Mouse (Mus musculus) frontal cortex, adult (tissue): ENCODE measurements around the gene Sestd1.

Experiments used
- ATAC-seq: cut with Nextera tagmentation; 2 replicates; pipeline ENCODE4 v1.9.2; 2017; ENCODE audit warnings: mild to moderate bottlenecking, moderate library complexity, mixed read lengths; ENCODE audit not compliant: low TSS enrichment

Gene Sestd1

DNA sequence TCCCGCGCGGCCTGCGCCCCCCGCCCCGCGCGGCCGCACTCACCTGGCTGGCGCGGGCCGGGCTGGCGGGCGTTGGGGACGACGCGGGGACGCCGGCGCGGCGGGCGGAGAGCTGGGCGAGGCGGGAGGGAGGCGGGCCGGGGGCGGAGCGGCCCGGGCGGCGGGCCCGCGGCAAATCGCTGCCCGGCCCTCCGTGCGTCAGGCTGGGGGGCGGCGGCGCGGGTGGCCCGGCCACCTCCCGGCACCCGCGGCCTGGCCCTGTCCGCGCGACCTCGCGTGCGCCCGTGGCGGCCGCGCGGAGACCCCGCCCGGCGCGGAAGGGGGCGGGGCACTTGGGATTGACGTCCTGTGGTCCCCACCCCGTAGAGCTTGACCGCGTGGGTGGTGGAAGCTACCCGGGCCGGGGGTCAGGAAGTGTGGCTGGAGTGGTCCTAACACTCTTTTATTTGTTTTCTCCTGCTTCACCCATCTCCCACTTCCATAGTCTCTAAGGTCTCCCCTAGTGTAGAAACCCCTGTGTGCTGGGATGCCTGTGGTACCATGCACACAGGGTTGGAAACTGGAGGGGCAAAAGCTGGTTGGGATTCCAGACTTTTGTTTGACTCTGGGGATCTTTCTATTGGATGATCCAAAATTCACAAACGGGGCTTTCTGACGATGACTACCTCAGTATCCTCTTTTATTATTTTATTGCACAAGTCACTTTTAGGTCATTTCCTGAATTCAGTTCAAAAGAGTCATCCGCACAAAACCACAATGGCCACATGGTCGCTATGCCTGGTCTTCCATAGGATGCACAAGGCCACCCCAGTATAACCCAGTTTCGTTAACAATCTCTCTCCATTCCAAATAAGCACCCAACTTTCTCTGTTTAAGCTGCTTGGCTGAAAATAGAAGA, at the start of gene Sestd1:
Sestd1 (minus strand) TSS at position 81 of the 898 bp plus-strand sequence.
- peak; percentile 66 for ATAC-seq

DNA sequence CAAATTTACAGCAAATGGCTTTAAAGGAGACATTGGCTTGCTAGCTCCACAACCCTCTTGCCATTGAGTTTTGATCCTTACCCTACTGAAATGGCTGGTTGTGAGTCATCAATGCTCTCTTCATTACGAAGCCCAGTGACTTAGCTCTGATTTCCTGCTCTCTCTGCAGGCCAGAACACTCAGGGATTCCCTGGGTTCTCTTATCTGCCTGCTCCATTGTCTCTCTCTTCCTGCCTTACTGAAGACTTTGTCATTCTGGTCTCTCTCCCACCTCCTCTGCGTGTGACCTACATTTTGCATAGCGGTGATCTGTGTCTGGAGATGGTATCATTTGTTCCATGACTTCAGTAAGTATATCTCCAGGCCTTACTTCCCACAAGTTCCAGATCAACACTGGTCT, 46.9 kb upstream of the Sestd1 start:
- no peak for ATAC-seq

DNA sequence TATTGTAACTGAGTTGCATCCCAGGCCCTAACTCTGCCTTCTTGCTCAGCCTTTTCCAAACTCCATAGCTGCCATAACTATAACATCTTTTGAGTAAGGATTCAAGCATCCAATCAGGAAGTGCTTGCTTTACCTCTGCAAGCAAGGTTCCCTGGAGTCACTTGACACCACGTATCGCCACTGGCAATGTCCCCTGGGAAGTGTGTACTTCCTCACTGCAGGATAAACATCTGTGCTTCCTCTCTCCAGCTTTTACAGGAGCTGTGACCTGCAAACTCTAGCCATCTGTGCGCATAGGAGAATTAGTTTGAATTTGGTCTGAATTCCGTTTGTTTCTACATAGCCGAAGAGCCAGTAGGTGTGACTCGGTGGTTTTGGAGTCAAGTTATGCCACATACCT, 43.3 kb upstream of the Sestd1 start:
- ATAC-seq: peak; percentile 19; the same call in 1 of the 2 replicates

DNA sequence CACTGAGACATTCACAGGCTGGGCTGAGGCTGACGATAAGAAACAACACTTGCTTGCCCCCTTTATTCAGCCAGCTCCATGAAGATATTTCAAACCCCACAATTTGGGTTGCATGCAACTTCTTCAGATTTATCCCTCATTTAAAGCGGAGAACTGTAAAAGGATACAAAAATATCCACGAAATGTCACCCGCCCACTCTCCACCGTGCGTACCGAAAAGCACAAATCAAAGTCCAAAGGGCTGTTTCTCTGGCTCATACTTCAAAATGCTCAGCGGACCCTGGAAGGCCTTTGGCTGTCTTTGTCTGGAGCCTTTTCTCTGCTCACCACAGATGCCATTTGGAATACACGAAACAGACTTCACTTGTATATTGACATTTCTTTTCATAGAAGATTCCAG, 42.8 kb upstream of the Sestd1 start:
- peak; percentile 62 for ATAC-seq

DNA sequence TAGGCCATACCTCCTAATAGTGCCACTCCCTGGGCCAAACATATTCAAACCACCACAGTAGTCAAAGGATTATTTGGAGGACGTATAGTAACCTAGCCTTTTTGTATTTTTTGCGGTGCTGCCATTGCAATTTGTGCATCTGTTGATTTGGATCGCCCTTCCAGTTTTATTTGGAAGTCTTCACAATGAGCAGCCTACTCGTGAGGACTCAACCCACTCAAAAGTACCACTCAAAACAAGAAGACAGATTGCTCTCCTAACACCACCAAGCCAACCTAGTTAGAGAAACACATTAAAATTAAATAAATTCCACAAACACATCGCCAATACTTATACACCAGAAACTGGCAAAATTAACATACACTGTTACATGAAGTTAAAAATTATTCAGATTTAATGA, 38.8 kb upstream of the Sestd1 start:
- peak; percentile 67 for ATAC-seq

DNA sequence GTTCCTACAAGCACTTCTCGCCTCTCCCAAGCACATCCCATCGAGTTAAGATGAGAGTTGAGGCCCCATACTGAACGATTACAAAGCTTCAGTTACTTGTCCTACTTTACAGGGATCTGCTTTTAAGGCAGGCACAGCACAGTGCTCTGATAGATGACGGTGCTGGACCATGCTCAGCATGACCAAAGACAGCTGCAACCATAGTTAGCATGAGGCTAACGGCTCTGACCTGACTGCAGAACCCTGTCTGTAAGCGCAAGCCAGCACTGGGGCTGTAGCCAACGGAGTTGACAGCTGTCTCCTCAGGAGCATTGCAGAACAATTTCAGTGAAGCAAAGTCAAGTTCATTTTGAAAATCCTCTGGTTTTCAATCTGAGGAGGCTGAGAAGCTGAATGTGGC, 36.6 kb upstream of the Sestd1 start:
- peak; percentile 35 for ATAC-seq

DNA sequence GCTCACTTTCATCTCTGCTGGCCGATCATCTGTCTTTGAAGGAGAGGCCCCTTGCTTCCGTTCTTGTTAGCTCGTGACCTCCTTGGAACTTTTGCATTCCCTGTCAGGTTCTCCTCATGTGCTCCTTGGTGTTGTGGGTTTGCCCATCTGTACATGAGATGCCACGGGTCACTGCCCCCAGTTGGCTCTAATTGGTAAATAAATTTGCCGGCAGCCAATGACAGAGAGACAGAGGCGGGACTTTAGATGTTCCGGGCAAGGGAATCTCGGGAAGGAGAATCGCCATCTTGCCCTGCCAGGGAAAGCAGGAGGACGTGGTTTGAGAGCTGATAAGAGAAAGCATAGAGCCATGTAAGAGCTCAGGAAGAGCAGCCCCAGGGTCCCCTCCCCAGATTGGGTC, 33.5 kb upstream of the Sestd1 start:
- ATAC-seq: no peak

DNA sequence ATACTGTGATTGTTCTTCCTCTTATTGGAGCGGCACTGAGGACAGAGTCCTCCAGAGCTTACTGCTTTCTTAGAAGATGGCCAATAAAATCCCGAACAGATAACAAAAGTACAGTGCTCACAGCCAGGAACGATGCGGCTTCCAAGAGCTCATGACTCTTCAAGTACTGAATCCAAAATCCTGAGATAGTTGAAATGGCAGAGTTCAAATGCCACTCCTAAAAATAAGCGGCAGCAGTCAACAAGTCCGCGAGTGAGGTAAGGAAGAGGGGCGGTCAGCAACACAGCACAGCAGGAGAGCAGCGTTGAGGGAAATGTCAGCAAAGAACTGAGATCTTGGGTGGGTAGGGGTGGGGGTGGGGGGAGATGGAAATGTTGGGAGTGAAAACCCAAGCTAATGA, 32.2 kb upstream of the Sestd1 start:
- no peak for ATAC-seq

DNA sequence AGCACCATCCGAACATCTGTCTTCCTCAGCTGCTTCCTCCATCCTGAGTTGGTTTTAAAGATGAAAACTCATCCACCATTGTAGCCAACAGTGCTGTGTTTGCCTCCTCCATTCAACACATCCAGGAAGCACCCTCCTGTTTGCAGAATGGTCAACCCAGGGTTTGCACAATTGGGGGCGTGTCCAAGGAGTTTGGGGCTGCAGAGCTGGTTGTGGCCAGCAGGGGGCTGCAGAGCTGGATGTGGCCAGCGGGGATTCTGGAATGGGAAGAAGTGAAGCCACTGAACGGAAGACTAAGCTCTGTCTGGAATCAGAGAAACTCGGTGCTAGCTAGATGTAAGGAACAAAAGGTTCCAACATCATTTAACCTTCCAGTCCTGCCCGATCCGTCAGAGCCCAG, 28.9 kb upstream of the Sestd1 start:
- 0 out of 2 replicates have a peak, but pooled peaks have one; percentile 41 for ATAC-seq

DNA sequence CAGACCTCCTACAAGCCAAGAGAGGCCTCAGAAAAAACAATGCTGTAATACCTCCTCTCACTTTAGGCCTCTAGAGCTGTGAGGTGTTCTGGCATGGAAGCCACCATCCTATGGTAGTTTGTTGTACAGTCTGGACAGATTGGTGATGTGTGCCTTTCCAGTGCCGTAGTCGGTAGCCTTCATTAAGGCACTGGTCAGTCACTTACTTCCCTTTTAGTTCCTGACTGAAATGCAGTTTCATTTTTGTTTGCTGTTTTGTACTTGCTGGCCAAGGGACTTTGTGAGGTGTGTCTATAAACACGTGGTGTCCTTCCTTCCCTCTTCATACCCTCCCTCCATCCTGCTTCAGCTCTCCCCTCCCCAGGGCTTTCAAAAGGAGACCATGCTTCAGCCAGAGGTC, 24.1 kb upstream of the Sestd1 start:
- ATAC-seq: no peak

DNA sequence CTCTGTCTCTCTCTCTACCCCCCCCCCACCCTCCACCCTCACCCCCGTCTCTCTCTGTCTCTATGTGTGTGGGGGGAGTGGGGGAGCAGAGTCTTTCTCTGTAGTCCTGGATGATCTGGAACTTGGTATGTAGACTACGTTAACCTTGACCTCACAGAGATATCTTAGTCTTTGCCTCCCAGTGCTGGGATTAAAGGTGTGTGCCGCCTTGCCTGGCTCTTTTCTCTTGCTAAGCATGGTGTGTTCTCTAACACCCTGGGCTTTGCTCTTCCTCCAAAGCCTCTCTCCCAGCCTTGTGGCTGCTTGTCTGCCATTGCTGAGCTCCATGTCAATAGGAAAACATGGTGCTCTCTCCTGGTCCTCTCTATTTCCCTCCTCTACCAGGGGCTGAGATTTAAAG, 23.3 kb upstream of the Sestd1 start:
- ATAC-seq: no peak

DNA sequence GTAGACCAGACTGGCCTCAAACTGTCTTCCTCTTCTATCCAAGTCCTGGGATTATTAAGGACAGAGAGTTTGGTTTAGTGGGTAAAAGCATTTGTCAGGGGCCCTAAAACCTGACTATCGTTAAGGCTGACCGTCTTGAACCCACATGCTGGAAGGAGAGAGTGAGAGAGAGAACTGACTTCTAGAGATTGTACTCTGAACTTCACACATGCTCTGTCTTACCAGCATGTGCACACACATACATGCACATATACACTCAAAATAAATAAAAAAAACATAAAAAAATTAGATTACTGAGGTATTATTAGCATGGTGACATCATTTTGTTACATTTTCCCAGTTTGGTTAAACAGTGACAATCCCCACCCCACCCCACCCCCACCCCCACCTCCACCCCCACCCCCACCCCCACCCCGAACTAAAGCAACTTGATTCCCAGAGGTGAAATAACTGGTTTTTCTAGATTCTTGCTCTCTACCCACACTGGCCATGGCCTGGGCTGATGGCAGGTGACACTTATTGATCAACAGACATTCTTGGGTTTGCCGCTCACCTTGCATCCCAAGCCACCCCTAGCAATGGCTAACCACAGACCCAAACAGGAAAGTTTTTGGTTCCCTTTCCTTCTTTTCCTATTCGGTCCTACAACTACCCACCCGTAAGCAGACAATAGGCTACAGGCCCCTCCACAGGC, 22.4 kb upstream of the Sestd1 start:
- no peak for ATAC-seq

DNA sequence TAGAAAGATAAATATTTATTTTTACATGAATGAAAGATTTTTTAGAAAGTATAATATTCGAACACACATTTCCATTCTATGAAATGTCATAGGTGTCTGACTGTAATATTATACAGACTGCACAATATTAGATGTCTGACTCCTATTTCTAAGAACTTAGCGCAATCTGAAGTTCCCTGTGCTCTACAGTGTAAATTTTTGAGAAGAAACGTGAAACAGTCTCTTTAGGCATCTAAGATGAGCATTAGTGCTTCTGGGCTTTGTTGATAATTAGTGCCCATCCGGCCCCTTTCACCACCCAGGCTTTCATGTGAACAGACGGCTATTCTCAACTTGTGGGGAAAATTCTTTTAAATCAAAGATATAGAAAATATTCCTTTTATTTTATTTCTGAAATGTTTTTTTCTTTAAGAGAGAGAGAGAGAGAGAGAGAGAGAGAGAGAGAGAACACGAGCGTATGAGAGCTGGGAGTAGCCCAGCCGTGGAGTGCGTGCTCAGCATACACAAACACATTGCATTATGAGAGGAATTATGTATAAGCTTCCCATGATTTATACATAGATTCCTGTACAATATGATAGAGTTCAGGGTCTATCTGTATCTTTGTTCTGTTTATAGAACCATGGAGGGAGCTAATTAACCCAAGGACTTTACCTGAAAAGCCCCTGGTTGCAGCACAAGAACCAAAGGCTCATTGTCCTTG, 21.4 kb upstream of the Sestd1 start:
- ATAC-seq: no peak

DNA sequence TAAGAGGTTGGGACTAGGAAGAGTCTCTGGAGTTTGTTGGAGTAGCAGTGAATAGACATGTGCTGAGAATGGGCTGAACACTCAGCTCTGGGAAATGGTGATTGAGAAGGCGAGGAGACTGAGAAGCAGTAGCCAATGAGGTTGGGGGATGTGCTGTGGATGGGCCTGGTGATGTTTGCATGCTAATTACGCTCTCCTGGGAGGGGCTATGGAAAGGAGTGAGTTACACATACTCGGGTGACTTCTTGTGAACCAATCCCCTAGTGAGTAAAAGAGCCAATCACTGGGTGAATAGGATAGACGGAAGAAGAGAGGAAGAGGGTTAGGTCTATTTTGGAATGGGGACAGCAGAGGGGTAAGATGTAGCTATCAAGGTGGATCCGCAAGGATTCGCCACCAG, 9.3 kb upstream of the Sestd1 start:
- ATAC-seq: no peak

DNA sequence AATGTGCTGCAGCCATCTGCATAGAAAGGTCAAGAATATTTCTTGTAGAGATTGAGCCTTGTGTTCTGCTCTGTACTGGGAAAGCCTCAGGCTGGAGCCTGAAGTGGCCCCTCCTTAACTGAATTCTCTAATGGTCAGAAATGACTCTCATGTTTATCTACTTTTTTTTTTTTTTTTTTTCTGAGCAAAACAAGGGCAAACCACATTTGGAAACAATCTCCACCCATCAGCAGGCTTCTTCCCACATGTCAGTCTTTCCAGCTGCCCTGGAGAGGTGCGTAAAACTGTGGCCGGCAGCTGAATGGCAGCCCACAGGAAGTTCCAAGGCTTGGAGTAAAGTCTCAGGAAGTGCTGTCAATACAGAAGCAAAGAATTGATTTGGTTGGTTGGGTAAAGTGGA, 6.4 kb upstream of the Sestd1 start:
- ATAC-seq: no peak

DNA sequence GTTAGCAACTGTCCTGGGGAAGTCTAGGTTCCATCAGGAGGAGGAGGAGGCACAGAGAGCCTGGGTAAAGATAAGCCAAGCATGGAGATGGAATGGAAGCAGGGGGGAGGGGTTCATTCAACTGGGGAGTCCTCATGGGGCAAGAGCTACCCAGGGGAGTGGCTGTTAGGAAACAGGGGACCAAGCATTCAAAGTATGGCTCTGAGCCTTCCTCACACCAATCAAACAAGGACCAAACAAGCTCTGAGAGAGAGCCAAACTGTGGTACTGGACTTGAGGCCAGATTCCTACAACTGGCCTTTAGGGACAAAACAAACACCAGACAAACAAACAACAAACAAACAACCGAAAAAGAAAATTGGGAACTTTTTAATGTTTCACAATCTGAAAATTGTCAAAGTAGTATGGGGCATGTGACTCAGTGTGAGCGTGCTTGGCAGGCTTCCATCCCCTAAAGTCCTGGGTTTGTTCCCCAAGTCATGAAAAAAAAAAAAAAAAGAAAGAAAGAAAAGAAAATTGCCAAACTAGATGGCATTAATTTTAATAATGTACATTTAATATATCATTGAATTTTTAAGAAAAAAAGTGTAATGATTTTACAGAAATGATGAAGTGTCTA, 4.0 kb upstream of the Sestd1 start:
- no peak for ATAC-seq

DNA sequence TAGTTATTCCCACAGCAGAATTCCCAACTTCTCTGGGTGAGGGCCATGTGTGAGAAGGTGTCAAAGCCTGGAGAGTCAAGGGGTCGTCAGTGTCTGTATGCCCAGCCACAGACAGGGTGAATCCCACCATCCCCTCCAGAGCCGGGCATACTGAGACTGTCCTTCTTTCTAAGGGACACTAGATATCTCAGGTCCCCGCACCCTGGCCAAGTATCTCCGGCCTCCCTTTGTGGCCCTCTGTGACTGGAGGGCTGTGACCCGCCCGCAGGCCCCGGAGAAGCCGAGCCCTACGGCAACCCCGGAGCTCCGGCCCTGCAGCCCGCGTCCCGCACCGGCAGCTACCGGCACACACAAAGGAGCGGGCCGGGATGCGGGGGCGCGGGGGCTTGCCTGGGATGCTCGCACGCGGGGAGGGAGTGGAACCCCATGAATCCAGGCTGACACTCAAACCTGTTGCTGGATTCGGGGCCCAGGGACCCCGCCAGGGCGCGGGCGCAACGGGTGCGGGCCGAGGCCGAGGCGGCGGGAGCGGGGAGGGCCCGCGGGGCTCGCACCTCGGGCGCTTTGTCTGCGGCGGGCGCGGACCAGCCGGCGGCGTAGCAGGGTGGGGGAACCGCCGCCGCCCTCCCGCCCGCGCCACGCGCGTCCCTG, 406 bp downstream of the Sestd1 start:
- peak; percentile 36 for ATAC-seq

DNA sequence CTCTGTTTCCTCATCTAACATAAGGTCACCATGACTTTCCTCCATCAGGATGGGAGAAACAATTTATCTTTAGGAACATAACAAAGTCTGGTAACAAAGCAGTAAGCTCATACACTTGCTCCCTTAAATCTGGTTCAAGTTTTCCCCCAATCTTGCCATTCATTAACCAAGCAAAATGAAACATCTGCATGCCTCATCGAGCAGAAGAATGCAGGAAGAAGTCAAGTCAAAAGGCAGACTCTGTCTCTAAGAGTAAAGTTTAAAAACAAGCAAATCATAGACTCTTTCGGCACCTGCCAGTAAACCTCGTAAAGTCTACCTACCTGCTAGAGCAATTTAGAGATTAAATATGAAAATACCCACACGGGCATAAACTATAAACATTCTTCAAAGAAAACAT, 3.1 kb downstream of the Sestd1 start:
- ATAC-seq: no peak

DNA sequence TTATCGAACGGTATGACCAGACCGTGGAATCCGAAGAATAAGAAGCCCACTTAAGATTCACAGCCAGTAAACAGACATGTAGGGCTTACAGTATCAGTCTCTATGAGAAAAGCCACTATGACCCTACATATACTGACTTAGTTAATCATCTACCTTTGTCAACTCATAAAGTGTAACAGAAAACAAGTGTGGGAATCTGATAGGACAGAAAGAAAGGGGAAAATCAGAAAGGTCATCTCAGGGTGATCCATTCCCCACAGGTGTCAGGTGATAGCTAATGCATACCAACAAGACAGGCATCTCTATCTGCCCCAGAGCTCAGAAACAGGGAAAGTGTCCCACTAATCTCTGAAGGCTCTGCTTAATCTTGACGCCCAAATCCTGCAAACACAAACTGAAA, 4.5 kb downstream of the Sestd1 start:
- ATAC-seq: no peak

DNA sequence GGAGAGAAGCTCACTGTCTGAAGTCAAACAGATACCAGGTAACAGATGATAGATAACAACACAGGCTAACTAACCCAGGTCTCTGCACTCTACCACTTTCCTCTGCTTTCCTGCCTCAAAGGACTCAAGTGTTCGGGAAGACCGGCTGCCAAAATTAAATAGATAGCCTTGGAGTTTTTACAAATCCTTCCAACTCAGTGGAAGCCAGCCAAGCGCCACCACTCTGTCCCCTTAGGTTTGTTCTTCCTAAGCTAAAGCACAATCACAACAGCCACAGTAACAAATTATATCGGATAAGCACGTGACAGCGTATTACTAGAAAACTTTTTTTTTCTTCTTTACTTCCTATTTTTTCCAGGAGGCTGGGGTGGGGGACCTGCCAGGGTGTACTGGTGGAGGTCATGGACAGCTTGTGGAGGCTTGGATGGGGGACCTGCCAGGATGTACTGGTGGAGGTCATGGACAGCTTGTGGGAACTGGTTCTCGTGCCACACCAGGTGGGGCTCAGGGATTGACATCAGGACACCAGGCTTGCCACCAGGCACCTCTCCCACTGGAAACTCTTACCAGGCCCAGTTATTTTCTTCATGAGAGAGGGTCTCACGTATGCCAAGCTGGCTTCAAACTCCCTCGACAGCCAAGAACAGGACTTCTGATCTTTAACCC, 5.3 kb downstream of the Sestd1 start:
- no peak for ATAC-seq

DNA sequence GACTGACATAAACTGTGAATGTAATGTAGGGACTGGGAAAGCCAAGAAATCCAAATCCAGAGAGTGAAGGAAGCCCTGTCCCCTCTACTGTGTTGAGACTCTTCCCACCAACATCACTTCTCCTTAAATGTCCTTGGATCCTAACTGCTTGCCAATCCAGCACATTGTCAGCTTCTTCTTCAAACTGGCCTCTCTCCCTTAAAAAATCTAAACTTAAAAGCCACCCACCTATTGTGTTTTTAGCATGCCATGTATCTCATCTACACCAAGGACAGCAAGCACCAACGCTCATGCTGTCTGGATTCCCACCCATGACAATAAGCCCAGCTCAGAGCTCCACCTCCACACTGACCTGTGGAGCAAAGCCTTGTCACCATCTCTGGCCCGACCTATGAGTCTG, 7.4 kb downstream of the Sestd1 start:
- peak; percentile 48 for ATAC-seq
